Mouse (Mus musculus): ENCODE data around the gene Sdr39u1. TPM values are rescaled to one million over a fixed set of nuclear protein-coding genes. Genes with fewer than 3 reads are reported as not detected.
A peak's percentile ranks its signal among the peaks of the same experiment; 100 is the strongest.

Sdr39u1 gene
- total RNA-seq, 2 experiments from 2014 or later: 57.0 to 61.3 TPM

DNA sequence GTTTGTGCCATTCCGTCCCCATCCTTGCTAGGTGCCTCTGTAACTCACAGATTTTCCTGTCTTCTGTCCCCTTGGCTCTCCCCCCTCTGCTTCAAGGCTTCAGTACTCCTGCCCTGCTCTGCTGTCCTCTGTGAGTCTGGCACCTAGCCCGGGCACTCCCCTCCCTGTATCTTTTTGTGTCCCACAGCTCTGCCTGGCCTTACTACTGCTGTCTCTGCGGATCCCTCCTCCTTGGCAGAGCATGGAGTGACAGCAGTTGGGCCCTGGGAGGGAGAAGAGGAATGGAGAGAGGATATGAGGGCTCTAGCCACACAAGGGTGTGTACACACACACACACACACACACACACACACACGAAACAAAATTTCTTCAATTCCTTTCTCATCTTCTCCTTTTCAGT is 15.9 kb downstream of the Sdr39u1 start, which contains the start of gene Cbln3:
Gene Cbln3, minus strand, starts transcription at position 227 of the 400 bp plus-strand sequence.
- peak; percentile 86 for DNase-seq

DNA sequence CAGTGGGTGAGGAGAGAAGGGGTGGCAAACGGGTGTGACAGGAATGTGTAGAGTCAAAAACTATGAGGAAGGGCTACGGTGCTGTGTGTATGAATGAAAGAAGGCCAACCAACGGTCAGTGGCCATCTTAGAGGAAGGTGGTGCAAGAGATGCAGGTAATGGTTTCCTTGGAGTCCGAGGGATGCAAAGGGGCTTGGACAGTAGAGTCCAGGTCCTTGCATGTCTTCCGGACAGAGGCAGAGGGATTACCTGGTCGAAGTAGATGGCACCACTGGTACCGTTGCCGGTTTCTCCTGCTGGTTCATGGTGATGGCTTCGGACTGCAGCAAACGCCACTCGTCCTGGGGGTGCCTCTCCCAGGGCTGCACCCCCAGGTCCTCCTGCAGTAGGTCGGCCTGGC is 16.4 kb downstream of the Sdr39u1 start:
- DNase-seq: no peak

DNA sequence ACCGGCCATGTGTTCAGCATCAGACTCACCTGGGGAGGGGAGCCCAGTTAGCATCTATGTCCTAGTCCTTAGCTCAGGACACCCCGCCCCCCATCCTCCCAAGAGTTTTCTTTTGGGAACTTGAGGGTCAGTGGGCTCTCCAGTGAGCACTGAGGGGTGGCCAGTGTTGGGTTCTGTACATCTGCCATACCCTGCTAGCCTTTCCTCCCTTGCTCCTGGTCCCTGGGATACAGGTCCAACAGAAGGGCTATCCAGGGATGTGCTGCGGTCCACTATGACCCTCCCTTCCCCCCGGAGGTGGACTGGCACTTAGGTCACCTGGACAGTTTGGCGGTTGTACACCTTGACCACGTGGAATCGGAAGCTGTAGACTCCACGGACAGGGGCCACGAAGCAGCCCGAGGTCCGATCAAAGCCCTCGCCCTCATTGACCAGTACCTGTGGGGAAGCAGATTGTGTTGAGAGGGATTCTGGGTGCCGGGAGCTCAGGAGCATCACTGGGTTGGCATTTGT is 16.9 kb downstream of the Sdr39u1 start:
- no peak for DNase-seq

DNA sequence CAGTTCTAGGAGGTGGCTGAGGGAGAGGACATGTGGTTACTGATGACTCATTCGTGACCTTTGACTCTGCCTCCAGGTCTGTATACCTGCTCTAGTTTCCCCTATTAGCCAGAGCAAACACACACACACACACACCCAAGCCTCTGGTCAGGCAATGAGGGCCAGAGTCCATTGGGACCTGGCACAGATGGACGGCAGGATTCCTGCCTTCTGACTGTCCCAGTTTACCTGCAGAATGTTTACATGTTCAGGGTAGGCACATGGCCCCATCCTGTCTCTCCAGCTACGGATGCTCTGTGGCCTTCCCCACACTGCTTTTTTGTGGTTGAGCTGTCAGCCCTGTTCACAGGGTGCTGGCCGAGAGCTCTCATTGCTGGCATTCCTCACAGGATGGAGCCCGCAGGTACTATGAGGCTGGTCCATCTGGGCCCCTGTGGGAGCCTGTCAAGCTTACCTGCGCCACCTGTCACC is 17.9 kb downstream of the Sdr39u1 start:
- DNase-seq: no peak

DNA sequence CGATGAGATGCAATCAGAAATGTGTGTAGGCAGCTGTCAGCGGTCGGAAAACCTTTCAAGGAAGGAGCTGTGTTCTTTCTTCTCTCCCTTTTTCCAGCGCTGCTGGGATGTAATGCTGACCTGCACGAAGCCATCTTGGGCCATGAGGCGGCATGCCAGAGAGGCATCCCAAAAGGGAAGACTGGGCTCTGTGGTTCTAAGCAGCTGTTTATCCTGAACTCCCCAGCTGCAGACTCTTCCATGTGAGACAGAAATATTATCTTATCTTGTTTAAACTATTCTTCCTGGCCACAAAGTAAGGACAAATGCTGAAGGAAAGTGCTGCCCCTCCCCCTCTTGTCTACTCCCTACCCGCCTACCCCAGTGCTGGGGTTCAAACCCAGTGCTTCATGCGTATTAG is 19.1 kb downstream of the Sdr39u1 start:
- DNase-seq: no peak

DNA sequence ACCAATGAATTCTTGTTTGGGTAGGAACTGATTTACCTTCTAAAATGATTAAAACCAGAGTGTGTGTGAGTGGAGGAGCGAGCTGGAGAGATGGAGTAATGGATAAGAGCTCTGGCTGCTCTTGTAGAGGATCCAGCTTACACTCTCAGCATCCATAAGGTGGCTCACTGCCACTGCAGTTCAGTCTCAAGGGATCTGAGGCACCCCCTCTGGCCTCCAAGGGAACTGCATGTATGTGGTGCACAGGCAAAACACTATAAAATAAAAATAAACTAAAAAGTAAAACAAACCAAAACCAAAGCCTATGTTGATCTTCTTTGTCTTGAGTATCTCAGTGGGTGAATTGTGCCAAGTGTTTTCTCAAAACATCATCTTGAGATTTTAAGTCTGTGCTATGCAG is 20.5 kb downstream of the Sdr39u1 start:
- peak; percentile 87 for DNase-seq

DNA sequence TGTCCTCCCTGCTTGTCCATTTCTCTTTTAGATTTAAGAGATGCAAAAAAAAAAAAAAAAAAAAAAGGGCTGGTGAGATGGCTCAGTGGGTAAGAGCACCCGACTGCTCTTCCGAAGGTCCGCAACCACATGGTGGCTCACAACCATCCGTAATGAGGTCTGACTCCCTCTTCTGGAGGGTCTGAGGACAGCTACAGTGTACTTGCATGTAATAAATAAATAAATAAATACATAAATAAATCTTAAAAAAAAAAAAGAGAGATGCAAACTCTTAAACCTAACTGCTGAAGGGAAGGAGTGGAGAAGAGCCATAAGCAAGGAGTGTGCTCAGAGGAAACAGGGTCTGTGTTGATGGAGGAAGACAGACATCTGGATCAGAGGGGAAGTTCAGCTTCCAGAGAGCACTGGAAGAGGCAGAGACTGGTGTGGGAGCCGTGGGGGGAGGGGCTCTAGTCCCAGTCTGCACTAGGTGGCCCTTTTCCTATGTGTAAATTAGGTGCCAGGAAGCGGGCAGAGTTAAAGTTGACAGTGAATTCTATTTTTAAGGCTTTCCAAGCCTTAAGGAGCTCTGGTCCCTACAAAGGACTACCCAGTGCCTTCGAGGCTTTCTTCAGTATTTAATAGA is 21.7 kb downstream of the Sdr39u1 start:
- no peak for DNase-seq

DNA sequence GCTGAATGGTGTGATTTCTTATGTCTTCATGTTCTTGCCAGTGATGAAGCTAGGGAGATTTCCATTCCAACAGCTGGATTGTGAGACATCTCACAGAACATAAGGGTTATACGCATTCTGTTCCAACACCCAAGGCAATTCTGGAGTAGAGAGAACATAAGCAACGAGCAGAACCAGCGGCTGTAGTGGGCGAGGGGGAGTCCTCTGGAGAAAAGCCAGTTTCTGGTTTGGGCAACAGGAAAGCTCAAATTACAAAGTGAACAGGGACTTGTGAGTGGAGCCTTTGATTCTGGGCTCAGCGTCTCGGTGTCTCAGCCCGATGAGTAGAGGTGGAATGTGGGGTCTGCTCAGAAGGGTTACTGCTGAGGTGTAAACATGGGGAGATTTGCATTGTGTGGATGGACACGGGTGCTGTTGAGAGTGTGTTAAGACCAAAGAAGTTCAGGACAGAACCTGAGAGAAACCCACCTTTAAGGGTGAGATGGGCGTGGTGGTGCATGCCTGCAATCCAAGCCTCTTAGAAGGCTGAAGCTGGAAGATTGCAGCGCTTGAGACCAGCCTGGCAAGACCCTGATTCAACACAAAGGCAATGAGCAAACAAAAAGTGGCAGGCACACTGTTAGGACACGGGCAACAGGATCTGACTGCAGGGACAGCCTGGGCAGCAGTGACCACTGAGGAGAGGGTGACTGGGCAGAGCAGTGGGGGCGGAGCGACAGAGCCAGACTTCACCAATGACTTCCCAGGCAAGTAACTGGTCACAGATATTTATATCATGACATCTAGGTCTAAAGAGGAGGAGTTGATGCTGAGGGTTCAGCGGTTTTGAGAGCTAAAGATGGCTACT is 22.4 kb downstream of the Sdr39u1 start:
- no peak for DNase-seq

DNA sequence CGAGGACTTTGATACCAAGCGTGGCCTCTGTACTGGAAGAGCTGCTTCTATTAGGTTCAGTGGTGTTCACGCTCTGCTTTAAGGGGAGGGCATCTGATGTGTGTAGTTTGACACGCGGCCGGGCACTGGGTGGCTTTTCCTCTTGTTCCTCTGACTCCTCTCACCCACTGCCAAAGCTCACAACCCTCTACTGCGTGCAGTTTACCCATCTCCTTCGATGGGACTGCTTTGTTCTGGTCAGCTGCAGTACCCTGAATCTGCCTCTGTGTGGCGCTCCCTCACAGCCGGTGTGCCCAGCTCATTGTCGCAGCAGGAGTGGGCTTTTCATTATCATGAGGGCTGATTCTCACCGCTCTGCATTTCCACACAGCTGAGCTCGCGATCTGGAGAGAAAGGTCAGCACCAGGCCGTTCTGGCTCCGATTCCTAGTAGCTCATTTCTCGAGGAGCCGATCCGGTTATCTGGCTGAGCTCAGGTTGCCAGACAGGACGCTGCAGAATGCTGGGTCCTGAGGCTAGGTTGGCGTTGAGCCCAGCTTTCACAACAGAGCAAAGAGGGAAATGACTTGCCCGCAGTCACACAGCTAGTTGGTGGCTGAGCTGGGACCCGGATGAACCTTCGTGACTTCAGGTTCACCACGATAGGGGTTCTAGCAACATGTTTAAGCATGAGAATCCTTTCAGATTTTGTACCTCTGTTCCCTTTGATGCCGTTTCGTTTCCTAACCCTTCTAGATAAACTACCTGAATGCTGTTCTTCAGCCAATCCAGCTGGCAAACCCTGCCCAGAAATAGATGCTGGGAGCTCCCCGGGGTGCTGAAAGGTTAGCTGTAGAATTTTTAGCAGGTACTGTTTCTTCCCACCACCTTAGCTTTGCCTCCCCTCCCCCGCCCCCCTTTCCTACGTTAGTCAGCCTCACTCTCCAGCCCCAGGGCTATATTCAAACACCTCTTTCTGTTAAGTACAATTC is 26.1 kb downstream of the Sdr39u1 start:
- peak; percentile 87 for DNase-seq

DNA sequence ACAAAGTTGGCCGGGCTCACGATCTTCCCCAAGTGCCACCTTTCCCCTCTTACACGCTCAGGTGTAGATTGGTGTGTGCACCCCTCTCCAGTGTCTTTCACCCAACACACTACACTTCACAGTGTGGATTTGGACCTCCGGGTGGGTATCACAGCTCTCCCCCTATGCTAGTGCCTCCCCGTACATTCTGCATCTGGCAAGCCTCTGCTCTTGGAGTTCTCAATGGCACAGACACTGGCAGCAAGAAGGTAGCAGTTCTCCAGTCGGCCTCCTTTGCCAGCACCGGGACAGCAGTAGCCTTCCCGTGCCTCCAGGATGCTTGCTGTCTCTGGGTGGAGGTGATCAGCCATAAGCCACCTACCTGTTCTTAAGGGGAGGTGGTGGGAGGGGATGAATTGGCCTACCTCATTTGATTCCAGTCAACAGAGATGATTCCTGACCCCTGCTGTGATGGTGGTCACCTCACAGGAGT is 26.8 kb downstream of the Sdr39u1 start:
- no peak for DNase-seq

DNA sequence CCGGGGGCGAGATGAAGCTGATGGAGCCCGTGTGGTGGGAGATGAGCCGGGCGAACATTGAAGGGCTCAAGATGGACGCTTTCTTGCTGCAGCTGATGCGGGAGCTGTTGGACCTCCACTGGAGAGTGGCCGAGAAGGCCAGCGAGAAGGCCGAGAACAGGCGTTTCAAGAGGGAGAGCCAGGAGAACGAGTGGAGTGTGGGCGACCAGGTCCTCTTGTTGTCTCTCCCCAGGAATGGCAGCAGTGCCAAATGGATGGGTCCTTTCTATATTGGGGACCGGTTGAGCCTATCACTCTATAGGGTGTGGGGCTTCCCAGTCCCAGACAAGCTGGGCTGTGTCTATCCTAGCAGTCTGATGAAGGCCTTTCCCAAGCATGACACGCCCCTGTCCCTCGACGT is 27.5 kb downstream of the Sdr39u1 start:
- DNase-seq: no peak

DNA sequence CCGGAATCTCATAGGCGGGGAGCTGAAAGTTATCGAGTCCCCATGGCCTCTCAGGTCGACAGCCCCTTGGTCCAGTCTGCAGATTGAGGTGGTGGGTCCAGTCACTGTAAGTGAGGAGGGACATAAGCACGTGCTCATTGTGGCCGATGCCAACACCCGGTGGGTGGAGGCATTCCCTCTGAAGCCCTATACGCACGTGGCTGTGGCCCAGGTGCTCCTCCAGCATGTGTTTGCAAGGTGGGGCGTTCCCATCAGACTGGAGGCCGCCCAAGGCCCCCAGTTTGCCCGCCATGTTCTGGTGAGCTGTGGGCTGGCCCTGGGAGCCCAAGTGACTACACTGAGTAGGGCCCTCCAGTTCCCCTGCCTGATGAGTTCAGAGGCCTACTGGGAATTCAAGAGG is 28.1 kb downstream of the Sdr39u1 start:
- DNase-seq: no peak

DNA sequence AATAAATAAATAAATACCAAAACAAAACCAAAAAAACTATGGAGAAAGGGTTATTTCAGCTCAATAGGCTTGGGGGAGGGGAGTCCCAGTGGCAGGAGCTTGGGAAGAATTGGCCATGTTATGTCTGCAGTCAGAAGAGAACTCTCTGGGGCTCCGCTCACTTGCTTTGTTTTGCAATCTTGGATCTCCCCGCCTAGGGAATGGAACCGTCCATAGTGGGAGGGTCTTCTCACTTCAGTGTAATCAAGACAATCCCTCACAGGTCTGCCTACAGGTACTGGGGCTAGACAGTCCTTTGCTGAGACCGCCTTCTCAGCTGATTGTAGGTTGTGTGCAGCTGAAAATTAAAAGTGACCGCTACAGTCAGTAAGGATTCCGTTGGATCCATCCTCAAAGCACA is 30.6 kb downstream of the Sdr39u1 start:
- DNase-seq: no peak

DNA sequence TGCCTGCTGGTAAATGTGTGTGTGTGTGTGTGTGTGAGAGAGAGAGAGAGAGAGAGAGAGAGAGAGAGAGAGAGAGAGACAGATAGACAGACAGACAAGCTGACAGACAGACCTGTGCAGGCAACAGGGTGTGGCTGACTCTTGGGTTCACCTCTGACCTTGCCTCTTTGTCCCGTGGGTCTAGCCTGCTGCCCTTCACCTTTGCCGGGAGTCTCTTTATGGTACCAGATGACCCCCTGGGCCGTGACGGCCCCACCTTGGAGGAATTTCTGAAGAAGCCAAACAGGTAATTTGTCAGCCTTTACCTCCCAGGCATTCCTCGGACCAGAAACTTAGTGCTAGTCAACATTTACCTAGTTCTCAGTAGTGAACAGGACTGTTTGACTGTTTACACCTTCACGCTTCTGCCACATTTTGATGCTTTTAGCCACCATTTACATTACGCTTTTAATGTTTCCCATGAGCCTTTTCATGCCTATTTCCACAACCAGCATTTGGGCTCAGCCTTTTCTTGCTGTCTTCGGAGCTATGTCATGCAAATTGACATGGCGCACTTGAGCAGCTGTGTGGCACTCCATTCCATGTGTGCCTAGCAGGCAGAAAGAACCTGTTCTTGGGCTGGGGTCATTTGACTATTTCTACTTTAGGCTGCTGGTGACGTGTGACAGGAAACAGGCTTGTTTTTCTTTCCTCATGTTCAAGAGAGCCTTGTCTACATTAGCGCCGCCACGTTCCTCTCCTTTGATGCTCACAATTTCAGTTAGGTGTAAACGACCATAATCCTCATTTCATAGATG is 31.7 kb downstream of the Sdr39u1 start:
- DNase-seq: no peak

DNA sequence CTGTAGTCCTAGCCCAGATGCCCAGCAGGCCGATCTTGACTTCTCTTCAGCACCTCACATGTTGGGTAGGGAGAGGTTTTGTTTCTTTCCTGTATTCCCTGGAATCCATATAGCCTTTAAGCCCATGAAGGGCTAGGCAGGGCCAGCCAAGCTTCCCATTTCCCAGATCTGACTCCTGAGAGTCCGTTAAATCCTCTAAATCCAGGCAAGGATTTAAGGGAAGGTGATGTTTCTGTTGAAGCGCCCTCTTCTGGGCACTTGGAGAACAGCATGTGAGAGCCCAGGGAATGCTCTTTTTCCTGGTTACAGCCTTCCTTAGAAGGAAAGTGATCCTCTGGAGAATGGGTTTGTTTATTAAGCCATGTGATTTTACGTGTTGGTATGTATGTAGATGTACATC is 33.1 kb downstream of the Sdr39u1 start:
- peak; percentile 79 for DNase-seq

DNA sequence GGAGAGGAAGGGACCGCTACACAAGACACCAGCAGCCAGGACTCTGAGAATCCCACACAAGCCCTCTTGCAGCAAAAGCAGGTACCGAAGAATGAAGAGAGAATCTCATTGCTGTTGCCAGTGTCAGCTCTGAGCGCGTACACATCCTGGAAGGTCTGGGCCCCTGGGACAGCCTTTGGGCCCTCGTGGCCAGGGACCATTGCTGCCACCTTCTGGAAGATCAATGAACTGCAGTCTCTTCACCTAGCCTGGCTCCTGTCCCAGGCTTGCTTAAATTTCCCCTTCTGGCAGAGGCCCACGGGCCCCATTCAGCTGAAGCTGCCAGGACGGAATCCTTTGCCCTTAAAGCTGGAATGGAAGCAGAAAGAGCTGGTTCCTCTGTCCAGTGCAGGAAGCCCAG is 36.3 kb downstream of the Sdr39u1 start:
- DNase-seq: peak; percentile 89

DNA sequence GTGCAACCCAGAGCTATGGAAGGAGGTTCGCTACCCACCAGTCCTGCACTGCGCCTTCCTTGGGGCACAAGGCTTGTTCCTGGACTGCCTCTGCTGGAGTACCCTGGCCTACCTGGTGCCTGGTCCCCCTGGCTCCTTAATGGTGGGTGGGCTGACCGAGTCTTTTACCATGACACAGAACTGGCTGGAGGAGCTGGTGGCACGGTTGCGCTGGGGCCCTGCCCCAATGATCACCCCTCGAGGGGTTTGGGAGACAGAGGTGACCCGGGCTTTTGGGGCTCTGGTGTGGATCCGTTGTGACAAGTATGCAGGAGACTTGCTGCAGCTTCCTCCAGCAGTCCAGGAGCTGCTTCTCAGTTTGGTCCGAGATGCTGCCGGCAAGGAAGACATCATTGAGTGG is 37.1 kb downstream of the Sdr39u1 start:
- no peak for DNase-seq

DNA sequence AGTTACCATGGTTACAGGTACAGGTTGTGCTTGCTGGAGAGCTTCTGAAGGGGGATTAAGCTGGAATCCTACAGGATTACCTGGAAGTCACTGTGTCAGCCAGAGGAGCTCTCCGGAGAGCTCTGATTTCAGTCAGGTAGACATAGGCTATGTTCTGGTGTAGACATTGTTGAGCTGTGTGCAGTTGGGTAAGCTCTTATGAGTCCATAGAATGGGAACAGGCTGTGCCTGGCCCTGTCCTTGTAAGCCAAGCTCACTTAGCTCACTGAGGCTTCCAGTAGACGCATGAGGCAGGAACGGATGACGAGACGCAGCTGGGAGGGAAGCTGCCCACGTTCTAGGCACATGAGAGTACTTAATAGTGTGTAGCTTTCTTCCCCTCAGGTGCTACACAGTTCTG is 37.9 kb downstream of the Sdr39u1 start:
- DNase-seq: no peak

DNA sequence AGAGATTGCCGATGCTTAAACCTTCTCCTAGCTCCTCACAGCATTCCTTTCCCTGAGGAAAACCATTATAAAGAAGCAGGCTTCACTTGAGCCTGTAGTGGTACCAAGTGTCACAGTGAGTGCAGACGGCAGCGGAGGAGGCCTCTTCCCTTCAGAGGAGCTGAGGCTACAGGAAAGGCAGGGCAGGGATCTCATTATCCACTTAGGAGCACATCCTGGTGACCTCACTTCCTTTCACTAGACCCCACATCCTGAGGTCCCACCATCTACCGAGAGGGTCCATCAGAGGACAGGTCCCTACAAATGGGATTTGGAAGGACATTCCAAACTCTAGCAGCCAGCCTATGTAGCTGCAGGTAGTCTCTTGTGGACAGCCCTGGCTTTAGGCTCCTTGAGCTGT is 42.5 kb downstream of the Sdr39u1 start:
- no peak for DNase-seq

DNA sequence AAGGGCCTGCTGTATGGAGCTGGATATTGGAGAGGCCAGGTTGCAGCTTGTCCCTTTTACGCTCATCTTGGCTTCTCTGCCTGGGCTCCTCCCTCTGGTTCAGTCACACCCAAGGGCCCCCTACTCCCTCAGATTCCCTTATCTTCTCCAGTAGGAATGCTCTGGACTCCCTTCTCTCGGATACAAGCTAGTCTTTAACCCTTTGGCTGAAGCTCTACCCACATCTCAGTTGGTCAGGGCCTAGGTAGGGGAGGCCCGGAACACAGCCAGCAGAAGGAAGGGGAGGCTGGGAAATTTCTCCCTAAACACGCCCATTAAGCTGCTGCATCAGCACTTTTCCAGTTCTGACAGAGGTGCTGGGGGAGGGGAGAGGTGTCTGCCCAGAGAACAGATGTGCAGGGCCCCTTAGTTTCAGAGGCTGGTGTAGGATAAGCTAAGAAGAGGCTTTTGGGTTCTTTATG is 45.0 kb downstream of the Sdr39u1 start:
- peak; percentile 56 for DNase-seq

DNA sequence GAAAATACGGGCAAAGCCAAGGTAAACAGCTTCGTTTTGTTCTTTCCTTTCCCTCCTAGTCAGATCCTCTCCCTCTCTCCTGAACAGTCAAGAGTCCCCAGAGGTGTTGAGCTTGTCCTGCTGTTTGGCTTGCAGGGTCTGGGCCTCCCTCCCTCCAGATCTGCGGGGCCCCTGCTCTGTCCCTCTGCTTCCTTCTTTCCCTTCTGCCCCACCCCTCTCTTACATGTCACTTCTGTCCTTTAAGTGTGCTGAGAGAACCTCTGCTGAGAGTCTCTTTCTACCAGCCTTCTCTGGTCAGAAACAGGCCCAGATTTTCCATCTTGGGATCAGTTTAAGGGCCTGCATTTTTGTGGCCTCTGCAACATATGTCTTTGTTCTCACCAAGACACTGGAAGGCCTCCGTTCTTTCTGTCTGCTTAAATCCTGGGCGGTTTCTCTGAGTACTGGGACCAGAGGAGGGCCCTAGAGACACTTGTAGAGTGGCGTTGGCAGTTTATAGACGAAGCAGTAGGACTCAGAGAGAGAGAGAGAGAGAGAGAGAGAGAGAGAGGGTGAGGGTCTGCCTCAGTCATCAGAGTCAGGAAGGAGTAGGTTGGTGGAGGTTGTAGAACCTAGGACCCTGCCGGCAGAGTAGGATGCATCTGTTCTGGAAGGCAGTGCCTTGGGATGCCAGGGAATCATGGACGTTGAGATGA is 45.5 kb downstream of the Sdr39u1 start:
- no peak for DNase-seq
